Mouse (Mus musculus) lung, embryonic 16.5 days (tissue): ENCODE data around the gene Camta1. TPM values are rescaled to one million over a fixed set of nuclear protein-coding genes. Genes with fewer than 3 reads are reported as not detected.

Experiments used
- ATAC-seq: fragments of 200-750 bp; cut with Nextera tagmentation; 2 replicates; pipeline ENCODE4 v1.8.0; 2017; ENCODE audit warnings: low read depth, mild to moderate bottlenecking, moderate library complexity
- H3K27ac ChIP-seq: fragments of 300-500 bp; sonication (generic); 2 replicates; pipeline ENCODE4 v1.5.1; 2014; ENCODE audit warnings: mild to moderate bottlenecking, control low read depth, low read length
- H3K27me3 ChIP-seq: fragments of 300-500 bp; sonication (generic); 2 replicates; pipeline ENCODE4 v1.6.1; 2014; ENCODE audit warnings: low read depth, low read length, mixed read lengths; ENCODE audit not compliant: control insufficient read depth, insufficient read depth
- H3K36me3 ChIP-seq: fragments of 300-500 bp; sonication (generic); 2 replicates; pipeline ENCODE4 v1.6.1; 2014; ENCODE audit warnings: low read length; ENCODE audit not compliant: control insufficient read depth, insufficient read depth
- H3K4me1 ChIP-seq: fragments of 300-500 bp; sonication (generic); replicated peaks from 2 replicates; pipeline ENCODE4 v1.6.1; 2014; ENCODE audit warnings: low read length, mixed read lengths; ENCODE audit not compliant: control insufficient read depth, insufficient read depth
- H3K4me2 ChIP-seq: fragments of 300-500 bp; sonication (generic); 2 replicates; pipeline ENCODE4 v1.6.1; 2014; ENCODE audit warnings: low read depth, low read length, control low read depth
- H3K4me3 ChIP-seq: fragments of 300-500 bp; sonication (generic); 2 replicates; pipeline ENCODE4 v1.5.1; 2014; ENCODE audit warnings: mild to moderate bottlenecking, low read length, control low read depth
- H3K9ac ChIP-seq: fragments of 300-500 bp; sonication (generic); 2 replicates; pipeline ENCODE4 v1.6.1; 2014; ENCODE audit warnings: low read length, control low read depth
- H3K9me3 ChIP-seq: fragments of 300-500 bp; sonication (generic); 2 replicates; pipeline ENCODE4 v1.6.1; 2016; ENCODE audit warnings: low read length; ENCODE audit not compliant: control insufficient read depth
- WGBS: fragments of 180-500 bp; shearing (Covaris S2); extraction: QIAGEN DNeasy Blood & Tissue Kit; methylation state at CpG from one replicate; pipeline ENCODE4 v1.1.7; 2014; 5-methylcytosine and 5-hydroxymethylcytosine counted together
- polyA plus RNA-seq: library from polyadenylated mRNA; unstranded; fragments of >200 nt; fragmentation: Nextera tagmentation; extraction: Ambion mirVana; gene quantifications from 2 replicates; pipeline ENCODE4 v1.2.1, GENCODE M21; 2015

Camta1 gene
- polyA plus RNA-seq, 1 experiment from 2014 or later: 89.4 TPM

GRCm38 (mm10) chr4:151328071-151328470 lies 533.6 kb downstream of the Camta1 start:
- no peaks in the 10 kb centered on the region for H3K36me3 ChIP-seq
- H3K4me2 ChIP-seq: no peak overlapping the region
- H3K9me3 ChIP-seq: no peaks in the 10 kb centered on the region
- no peak for ATAC-seq
- no peak overlapping the region for H3K9ac ChIP-seq
- WGBS: 77% methylated on average over 6 of the region's 6 CpGs
- H3K4me3 ChIP-seq: no peak overlapping the region
- no peak overlapping the region for H3K27ac ChIP-seq
- no peaks in the 10 kb centered on the region for H3K4me1 ChIP-seq
- no peaks in the 10 kb centered on the region for H3K27me3 ChIP-seq

GRCm38 (mm10) chr4:151326971-151327686 lies 534.5 kb downstream of the Camta1 start:
- WGBS: 88% methylated on average over 8 of the region's 8 CpGs
- Histone ChIP-seq H3K4me1 (no peaks in the 10 kb centered on the region), H3K9ac (no peak overlapping the region), H3K36me3 (no peaks in the 10 kb centered on the region), H3K27ac (no peak overlapping the region), H3K9me3 (no peaks in the 10 kb centered on the region), H3K27me3 (no peaks in the 10 kb centered on the region), H3K4me2 (no peak overlapping the region), H3K4me3 (no peak overlapping the region)
- ATAC-seq: no peak

- no peak for ATAC-seq
These were observed 545.2 kb downstream of the Camta1 start for GRCm38 (mm10) chr4:151316428-151316827.

GRCm38 (mm10) chr4:151315726-151316125 lies 546.0 kb downstream of the Camta1 start:
- no peak overlapping the region for H3K4me2 ChIP-seq
- H3K9me3 ChIP-seq: no peaks in the 10 kb centered on the region
- H3K4me3 ChIP-seq: no peak overlapping the region
- H3K4me1 ChIP-seq: no peaks in the 10 kb centered on the region
- H3K9ac ChIP-seq: no peak overlapping the region
- no peaks in the 10 kb centered on the region for H3K27me3 ChIP-seq
- H3K36me3 ChIP-seq: no peaks in the 10 kb centered on the region
- no peak overlapping the region for H3K27ac ChIP-seq
- no peak for ATAC-seq
- 51% methylated on average over 10 of the region's 10 CpGs for WGBS

More at GRCm38 (mm10) chr4:151316428-151316827, 545.2 kb downstream of the Camta1 start:
- Histone ChIP-seq H3K9me3 (no peaks in the 10 kb centered on the region), H3K4me3 (no peak overlapping the region), H3K36me3 (no peaks in the 10 kb centered on the region), H3K9ac (no peak overlapping the region), H3K27me3 (no peaks in the 10 kb centered on the region), H3K27ac (no peak overlapping the region), H3K4me2 (no peak overlapping the region), H3K4me1 (no peaks in the 10 kb centered on the region)
- 86% methylated on average over 10 of the region's 10 CpGs for WGBS

- H3K36me3 ChIP-seq: no peaks in the 10 kb centered on the region
- H3K4me3 ChIP-seq: no peak overlapping the region
- 0 out of 2 replicates have a peak overlapping the region, but pooled peaks have one; percentile 15 for H3K9ac ChIP-seq
- no peak for ATAC-seq
- H3K27ac ChIP-seq: no peak overlapping the region
- H3K4me2 ChIP-seq: no peak overlapping the region
- no peaks in the 10 kb centered on the region for H3K4me1 ChIP-seq
- H3K9me3 ChIP-seq: no peaks in the 10 kb centered on the region
- WGBS: 70% methylated on average over 8 of the region's 8 CpGs
- no peaks in the 10 kb centered on the region for H3K27me3 ChIP-seq
These were observed 550.9 kb downstream of the Camta1 start for GRCm38 (mm10) chr4:151310773-151311172.

GRCm38 (mm10) chr4:151310056-151310685 lies 551.5 kb downstream of the Camta1 start:
- Histone ChIP-seq H3K9ac (no peak overlapping the region), H3K27me3 (no peaks in the 10 kb centered on the region), H3K27ac (no peak overlapping the region), H3K4me1 (no peaks in the 10 kb centered on the region), H3K9me3 (no peaks in the 10 kb centered on the region), H3K4me3 (no peak overlapping the region), H3K4me2 (no peak overlapping the region), H3K36me3 (no peaks in the 10 kb centered on the region)
- ATAC-seq: peak; percentile 59; the same call in 1 of the 2 replicates
- 11% methylated on average over 12 of the region's 12 CpGs for WGBS

GRCm38 (mm10) chr4:151306890-151307289 lies 554.8 kb downstream of the Camta1 start:
- H3K36me3 ChIP-seq: no peaks in the 10 kb centered on the region
- H3K27ac ChIP-seq: no peak overlapping the region
- H3K4me1 ChIP-seq: peaks cover 7% of the 10 kb centered on the region; the same call in 1 of the 2 replicates
- no peak overlapping the region for H3K4me2 ChIP-seq
- no peak overlapping the region for H3K9ac ChIP-seq
- no peak for ATAC-seq
- no peak overlapping the region for H3K4me3 ChIP-seq
- no peaks in the 10 kb centered on the region for H3K9me3 ChIP-seq
- WGBS: 78% methylated on average over 11 of the region's 11 CpGs
- no peaks in the 10 kb centered on the region for H3K27me3 ChIP-seq

- Histone ChIP-seq H3K36me3 (no peaks in the 10 kb centered on the region), H3K9me3 (no peaks in the 10 kb centered on the region), H3K4me1 (peaks cover 8% of the 10 kb centered on the region; the same call in 1 of the 2 replicates), H3K4me3 (no peak overlapping the region), H3K9ac (no peak overlapping the region), H3K27me3 (no peaks in the 10 kb centered on the region), H3K27ac (no peak overlapping the region), H3K4me2 (no peak overlapping the region)
- WGBS: 60% methylated on average over 11 of the region's 11 CpGs
- no peak for ATAC-seq
These were observed 555.3 kb downstream of the Camta1 start for GRCm38 (mm10) chr4:151306311-151306765.

- no peak overlapping the region for H3K4me2 ChIP-seq
- no peak overlapping the region for H3K27ac ChIP-seq
- H3K4me1 ChIP-seq: peaks cover 8% of the 10 kb centered on the region; the same call in 1 of the 2 replicates
- no peaks in the 10 kb centered on the region for H3K36me3 ChIP-seq
- no peak for ATAC-seq
- 80% methylated on average over 6 of the region's 6 CpGs for WGBS
- no peaks in the 10 kb centered on the region; the same call in 1 of the 2 replicates for H3K27me3 ChIP-seq
- H3K9me3 ChIP-seq: no peaks in the 10 kb centered on the region
- H3K9ac ChIP-seq: no peak overlapping the region
- no peak overlapping the region for H3K4me3 ChIP-seq
These were observed 555.9 kb downstream of the Camta1 start for GRCm38 (mm10) chr4:151305761-151306160.
